Mouse (Mus musculus) lung, adult 2 months (tissue): ENCODE measurements around the gene Rnf141.

ENCODE experiments used
- CTCF ChIP-seq: fragments of 200-500 bp; IDR thresholded peaks from 2 replicates; pipeline ENCODE4 v1.5.1; 2011; ENCODE audit warnings: mild to moderate bottlenecking, low read length, control low read depth; ENCODE audit not compliant: insufficient read depth
- POLR2A ChIP-seq: fragments of 200-500 bp; IDR thresholded peaks from 2 replicates; pipeline ENCODE4 v1.6.1; 2011; ENCODE audit warnings: low read depth, mild to moderate bottlenecking, control low read depth, low read length, borderline replicate concordance; ENCODE audit errors: extremely low read depth

DNA sequence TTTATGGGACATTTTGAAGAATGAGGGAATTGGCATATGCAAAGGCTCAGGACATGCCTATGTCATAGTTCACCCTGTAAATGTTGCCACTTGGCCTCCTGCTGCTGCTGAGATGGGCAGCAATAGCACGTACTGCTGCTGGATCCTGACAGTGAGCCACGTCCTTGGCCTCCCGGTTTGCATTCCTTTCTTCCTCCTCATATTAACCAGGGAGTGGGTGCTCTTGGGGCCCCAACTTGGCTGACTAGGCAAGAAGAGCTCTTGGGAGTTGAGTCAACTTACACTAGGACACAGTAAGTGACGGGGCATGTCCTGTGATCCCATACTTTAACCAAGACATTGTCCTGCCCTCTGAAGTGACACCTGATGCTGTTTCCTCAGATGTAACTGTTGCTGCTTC, 63.7 kb downstream of the Rnf141 start:
- TF ChIP-seq CTCF: no peak
- no peak for TF ChIP-seq POLR2A
